Mouse (Mus musculus): ENCODE data around the gene Foxe1.

The Foxe1 gene

DNA sequence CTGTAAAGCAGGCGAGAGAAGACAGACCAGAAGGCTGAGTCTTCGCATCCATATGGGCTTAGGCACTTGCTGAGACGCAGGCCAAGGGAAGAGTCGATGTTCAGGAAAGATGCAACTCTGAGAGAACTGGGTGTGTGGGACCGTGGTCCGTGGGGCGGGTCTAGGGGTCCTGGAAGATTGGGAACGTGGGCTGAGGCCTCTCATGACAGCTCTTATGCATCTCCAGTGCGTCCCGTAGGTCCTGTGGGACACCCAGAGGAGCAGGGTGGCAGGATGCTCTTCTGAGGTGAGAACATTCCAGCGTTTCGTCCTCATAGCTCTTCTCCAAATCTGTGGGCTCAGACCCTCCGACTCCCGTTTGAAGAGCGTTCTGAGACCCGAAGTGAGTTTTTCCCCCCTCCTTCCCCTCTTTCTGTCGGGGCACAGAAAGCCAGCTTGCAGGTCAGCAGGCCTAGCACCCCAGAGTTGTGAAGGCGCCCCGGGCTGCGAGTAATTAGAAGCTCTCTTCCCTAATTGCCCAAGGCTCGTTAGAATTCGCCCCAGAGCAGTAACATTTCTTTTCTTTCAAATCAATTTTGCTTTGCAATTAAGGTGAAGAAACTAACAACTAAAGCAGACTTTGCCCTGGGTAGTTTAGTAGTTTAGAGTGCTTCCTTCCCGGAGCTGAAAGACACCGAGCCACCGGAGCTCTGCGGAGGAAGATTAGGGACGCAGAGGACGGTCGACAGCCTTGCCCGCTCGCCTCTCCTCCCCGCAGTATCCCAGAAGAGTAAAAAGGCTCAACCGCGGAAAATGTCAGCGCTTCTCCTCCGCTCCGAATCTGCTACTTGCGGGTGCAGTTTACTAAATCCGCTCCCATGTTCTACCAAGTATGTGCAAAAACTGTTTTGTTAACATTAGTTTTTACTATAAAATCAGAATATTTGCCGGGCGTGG, 4.4 kb downstream of the Foxe1 start:
- no peak for DNase-seq (ENCODE audit: low read depth)

DNA sequence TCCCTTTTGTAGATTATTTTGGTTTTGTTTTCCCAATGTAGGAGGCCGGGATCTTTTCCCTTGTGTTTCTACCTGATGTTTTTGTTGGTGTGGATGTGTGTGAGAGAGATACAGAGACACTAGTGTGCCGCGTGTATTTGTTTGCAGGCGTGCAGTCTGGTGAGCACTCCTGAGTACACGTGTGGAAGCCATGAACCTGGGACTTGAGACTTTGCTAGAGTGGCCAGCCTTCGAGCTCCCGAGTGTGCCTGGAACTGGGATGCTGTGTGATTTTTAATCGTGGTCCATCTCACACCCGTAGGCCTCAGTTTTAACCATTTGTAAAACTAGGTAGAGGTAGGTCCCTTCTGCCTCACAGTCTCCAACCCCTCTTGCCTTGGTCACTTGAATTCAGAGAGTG, 5.5 kb downstream of the Foxe1 start:
- DNase-seq (ENCODE audit: low read depth): no peak

DNA sequence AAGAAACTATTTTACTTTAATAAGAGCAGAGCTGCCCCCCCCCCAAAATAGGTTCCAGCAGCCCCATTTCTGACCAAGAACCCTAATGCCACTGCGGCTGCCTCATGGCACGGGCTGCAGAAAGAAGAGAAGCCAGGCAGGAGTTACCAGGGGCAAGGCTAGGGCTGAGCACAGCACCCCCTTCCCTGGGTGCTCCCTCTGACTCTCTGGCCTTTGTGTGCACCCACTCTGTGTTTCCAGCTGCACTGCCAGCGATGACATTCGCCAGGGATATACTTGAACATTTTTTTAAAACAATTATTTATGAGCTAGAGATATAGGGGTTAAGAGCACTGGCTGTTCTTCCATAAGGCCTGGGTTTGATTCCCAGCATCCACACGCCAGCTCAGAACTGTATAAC, 6.1 kb downstream of the Foxe1 start:
- DNase-seq (ENCODE audit: low read depth): no peak

DNA sequence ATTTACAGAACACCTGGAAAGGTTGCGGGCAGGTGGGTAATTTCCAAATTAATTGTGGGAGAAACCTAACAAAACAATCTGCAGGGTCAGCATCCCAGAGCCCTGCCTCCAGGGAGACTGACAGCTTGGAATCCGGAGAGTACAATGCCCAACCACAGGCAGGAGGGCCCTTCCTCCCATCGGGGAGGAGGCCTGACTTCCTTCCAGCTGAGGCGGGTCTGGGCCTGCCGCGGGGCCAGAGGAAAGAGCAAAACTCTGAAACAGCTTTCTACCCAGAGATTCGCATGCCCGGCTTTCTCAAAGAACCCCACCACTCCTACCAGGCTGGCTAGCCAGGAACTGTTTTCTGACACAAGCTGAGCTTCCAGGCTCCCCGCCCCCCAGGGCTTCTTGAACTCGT, 9.6 kb downstream of the Foxe1 start:
- no peak for DNase-seq (ENCODE audit: low read depth)

DNA sequence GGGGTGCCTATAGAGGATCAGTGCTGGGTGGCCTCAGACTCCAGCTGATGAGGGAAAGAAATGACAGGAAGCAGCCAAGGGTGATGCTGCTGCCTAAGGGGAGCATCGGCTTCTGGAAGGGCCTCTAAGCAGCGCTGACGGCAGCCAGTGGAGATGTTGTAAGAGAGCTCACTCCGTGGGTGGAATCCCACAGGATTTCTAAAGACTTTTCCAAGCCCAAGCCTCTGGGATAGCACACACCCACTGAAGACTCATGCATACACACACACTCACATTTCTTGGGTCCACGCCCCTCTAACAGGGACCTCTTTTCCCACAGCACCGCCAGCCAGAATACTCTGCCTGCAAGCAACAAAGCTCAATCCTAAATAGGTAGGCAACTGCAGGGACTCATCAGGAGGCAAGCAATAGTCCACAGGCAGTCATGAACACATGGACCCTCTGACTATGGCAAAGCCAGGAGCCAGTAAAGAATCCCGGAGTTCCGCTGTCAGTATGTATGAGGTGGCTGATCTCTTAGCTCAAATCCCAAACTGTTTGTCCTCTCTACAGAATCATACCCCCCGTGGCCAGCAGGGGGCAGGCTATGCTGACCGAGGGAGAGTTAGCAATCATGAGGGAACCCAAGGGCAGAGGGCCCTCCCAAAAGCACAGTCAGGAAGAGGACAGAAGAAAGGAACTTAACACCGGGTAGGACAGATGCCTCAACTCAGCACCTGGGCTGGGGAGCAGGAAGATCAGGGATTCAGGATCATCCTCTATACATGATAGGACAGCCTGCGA, 13.1 kb downstream of the Foxe1 start:
- peak; percentile 50 for DNase-seq (ENCODE audit: low read depth)

DNA sequence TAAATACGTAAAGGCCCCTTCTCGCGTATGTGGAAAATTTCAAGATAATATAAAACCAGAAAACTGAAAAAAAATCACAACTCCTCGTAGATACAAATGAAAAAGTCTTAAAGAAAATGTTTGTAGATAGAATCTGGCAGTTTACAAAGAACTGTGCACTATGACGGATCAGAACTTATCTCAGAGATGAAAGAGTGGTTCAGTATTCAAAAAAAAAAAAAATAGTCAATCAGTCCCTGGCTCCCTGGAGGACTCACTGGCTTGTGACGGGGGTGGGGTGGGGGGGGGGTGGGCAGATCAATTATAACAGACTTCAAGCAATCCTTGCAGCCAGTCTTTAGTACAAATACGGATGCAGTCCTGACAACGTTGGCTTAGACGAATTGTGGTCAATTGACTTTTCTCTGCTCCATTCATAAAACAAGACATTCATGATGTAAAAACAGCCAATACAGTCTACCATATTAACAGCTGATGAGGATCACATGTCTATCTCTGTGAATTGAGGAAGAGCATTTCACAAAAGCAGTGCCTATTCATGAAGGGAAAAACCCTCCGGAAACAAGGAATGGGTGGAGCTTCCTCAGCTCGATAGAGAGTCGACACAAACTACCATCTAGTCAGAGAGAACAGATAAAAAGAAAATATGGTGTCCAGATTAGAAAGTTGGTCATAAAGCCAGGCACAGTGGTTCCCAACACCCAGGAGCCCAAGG, 16.3 kb downstream of the Foxe1 start:
- no peak for DNase-seq (ENCODE audit: low read depth)

DNA sequence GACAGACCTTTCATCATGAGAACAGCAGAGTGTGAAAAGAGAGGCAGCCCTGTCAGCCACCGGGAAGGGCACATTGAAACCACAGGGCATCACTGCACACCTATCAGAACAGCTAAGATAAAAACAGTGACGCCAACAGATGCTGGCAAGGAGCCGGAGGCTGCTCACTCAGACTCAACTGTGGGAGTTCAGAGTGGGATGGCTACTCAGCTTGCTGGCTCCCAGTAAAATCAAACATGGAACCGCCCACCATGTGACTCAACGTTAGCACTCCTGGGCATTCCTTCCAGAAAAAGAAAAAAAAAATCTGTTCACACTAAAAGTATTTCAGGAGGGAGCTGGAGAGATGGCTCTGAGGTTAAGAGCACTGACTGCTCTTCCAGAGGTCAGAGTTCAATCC, 17.8 kb downstream of the Foxe1 start:
- no peak for DNase-seq (ENCODE audit: low read depth)

DNA sequence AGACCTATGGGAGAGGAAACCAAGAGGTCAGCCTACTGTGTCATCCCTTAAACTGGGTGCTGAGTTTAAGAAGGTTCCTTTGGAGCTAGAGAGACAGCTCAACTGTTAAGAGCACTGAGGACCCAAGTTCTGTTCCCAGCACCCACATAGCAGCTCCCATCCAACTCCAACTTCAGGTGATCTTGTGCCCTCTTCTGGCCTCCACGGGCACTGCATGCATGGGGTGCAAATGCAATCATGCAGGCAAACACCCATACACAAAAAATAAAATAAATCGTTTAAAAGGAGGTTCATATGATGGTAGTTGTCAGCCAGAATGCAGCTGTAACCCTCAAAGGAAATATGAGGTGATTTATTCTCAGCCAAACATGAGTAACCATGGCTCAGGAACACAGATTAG, 21.0 kb downstream of the Foxe1 start:
- DNase-seq (ENCODE audit: low read depth): no peak

DNA sequence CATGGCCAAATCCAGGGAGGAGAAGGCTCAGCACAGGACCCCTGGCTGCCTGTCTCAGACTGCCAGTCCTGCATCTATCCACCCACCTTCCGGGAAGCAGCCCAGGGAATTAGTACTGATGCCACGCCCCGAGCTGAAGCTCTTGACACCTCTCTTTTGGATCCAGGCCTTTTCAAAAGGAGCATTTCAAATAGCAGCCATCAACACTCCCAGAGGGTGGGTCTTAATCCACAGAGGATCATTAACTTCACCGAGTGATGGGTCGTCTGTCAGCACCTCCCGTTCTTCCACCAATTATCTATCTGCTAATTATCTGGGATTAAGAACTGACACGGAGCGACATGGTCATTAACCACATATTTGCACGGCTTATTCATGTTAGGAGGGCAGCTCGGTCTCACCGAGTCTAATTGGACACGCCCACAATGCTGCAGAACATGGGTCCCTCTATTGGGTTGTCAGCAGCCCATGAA, 24.1 kb downstream of the Foxe1 start:
- no peak for DNase-seq (ENCODE audit: low read depth)

DNA sequence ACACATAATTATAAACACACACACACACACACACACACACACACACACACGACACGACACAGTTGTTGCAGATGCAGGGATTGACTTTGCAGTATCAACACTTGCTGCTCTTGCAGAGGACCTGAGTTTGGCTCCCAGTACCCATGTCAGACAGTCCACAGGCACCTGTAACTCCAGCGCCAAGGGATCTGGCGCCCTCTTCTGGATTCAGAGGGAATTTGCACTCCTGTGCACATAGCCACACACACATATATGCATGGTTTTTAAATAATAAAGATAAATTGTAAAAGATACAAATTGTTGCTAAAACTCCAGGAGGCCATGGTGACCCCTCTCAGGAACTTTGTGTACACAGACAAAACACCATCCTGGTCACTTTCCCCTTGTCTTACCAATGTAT, 25.7 kb downstream of the Foxe1 start:
- DNase-seq (ENCODE audit: low read depth): no peak

DNA sequence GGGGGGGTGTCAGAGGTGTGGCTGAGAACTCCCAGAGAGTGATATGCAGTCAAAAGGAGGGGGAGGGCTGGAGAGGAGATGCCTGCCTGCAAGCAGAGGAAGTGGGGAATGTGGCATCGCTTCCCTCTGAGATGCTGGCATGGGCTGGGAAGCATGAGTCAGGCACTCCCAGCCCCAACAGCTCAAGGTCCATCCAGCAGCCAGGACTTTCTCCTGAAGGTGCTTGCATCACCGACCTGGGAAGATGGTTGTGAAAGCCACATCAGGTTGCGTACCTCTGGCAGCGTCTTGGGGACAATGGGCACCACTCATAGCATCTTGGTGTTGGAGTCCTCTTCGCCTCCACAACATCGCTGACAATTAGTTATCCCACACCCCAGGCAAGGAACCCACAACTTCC, 27.0 kb downstream of the Foxe1 start:
- no peak for DNase-seq (ENCODE audit: low read depth)

DNA sequence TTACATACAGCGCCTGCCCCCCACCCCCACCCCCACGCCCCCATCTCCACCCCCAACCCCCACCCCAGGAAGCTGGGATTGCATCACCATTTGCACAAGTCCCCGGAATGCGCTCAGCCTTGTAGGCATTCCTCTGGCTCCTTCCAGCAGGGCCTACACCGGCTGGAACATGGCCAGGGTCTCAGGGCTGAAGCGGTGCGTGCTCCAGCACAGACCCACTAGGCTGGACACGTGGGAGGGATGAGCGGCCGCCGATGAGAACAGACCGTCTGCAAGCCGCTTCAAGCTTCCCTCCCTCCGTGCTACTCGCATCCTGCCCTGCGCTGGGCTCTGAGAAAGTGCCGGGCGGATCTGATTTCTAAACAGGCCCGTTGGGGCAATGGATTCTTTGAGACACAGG, 27.6 kb downstream of the Foxe1 start:
- no peak for DNase-seq (ENCODE audit: low read depth)

DNA sequence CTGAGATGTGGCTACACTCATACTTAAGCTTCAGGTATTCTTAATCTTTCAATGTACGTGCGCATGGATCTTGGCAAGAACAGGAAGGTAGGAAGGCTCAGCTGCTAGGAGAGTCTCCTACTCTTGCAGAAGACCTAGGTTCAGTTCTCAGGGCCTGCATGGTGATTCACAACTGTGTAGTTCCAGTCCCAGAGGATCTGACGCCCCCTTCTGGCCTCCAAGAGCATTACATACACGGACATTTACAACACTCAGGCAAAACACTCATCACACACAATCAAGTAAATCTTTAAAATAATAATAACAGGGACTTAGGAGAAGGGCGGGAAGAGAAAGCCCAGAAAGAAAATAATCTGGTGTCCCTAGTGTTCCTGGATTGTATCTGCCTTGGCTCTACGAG, 31.0 kb downstream of the Foxe1 start:
- DNase-seq (ENCODE audit: low read depth): no peak

DNA sequence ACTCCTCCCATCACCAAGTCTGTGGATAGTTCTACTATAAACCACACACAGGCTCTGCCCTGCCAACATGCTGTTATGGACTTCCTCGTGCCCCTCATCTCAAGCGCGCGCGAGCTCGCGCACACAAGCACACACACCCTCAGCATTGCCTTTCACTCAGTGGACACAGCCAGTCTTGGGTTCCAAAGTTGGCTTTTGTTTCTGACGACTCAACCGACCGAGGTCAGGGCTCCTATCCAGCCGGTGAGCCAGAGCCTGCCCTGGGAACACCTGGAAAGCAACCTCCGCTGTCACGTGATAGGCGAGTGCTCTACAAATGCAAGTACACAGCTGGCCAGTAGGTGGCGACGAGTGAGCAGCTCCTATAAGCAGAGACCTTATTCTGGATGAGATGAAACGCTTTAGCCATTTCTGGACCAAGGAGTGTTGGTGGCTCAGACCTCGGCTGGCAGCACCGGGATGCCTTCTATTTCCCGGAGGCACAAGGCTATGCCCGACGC, 31.5 kb downstream of the Foxe1 start:
- peak; percentile 69 for DNase-seq (ENCODE audit: low read depth)

DNA sequence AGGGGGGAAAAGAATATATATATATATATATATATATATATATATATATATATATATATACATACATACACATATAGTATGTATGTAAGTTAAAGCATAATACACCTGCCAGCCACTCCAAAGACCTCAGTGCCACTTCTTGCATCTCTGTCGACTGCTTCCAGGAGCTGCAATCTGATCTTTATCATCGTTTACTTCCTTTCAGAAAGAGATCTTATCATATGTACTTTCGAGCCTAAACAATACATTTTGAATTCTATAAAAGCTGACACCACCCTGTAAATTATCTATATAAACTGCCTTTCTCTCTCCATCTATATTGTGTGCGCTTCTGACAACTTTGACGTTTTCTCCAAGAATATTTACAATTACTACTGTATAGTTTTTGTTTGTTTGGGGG, 45.1 kb downstream of the Foxe1 start:
- DNase-seq (ENCODE audit: low read depth): no peak

DNA sequence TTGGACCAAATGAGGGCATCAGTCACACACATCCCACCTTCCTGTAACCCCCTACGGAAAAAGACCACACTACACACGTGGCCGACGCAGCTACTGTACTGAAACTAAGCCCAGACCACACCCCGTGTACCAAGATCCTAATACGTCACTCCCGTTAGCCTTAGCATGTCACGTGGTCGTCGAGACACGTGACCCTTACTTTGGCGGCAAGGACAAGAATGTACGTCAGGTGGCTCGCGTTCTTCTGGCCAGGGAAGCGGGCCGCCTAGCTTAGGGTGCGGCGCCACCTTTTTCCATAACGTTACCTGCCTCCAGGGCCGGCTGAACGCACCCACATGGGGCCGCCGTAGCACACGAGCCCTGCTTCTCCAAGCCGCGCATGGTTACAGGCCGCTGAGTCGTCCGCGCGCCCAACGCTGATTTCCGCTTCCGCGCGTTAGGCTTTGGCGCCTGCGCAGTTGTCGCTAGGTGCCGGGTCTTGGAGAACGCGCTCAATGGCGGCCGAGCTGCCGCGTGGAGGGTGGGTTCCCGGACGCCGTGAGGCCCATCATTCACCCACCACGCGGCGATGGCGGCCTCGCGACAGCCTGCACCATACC, 45.7 kb downstream of the Foxe1 start, which contains the start of gene Trmo:
Trmo (minus strand) TSS at position 425 of the 599 bp plus-strand sequence.
- peak; percentile 96 for DNase-seq (ENCODE audit: low read depth)

DNA sequence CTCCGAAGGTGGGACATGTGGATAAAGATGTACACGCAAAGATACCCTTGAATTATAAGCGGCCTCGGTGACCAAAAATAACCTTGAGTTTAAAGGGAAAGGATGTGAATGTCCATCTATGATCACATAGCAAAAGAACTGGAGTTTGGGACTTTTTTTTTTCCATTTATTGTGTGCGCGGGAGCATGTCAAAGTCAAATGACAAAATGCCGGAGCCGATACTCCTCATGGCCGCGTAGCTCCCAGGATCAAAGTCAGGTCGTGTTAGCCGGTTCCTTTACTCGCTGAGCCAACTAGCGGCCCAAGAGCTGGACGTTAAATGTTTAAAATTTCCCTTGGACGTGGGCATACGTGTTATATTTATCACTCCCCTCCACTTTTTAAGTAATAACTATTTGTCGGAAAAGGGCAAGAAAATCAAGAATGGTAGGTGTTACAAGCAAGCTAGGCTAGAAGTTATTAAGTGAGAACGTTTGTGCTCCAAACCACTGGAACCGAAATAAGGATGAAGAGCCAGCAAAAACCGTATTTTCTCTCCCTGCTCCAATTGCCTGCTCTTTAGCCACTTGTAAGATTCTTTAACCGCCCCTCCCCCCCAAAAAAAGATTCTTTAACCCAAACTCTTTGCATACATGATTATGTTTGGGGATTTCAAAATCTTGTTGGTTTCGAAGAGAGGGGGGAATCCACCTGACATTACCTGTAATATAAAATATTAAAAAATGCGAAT, 46.4 kb downstream of the Foxe1 start:
- no peak for DNase-seq (ENCODE audit: low read depth)

DNA sequence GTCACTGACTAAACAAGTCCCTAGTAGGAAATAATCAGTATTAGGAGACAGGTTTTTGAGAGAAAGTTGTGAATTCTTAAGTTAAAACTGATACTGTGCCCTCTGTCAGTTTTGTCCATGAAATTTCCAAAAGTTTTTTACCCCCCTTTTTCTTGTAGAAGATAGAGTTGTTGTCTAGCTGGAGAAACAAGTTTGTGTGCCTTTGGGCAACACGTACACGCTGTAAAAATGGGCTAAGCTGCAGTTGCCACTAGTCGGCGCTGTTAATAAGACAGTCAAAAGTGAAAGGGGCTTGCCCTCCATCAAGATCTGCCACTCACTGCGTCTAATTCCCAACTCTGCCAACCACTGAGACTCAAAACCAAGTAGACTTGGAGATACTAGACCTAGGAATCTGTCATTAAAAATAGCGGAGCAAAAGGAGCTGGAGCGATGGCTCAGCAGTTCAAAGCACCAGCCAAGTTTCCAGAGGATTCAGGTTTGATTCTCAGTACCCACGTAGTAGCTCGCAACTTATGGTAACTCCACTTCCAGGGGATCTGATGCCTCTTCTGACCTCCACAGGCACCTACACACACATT, 47.1 kb downstream of the Foxe1 start:
- peak; percentile 96 for DNase-seq (ENCODE audit: low read depth)

DNA sequence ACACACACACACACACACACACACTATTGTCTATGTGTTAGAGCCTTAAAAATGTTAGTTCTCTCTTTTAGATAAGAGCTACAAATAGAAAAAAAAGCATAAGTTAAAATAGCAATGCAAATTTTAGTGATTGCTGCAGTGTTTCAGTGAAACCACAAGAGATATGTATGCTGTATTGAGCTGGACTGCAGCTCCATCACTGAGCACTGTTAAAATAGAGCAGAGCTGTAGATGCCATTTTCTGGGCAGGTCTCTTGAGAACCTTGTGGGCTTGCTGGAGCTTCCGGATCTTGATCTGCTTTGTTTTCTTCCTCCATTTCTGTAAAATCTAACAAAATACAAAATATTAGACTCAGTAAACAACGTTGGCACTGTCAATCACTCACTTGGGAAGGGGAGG, 51.0 kb downstream of the Foxe1 start:
- DNase-seq (ENCODE audit: low read depth): no peak

DNA sequence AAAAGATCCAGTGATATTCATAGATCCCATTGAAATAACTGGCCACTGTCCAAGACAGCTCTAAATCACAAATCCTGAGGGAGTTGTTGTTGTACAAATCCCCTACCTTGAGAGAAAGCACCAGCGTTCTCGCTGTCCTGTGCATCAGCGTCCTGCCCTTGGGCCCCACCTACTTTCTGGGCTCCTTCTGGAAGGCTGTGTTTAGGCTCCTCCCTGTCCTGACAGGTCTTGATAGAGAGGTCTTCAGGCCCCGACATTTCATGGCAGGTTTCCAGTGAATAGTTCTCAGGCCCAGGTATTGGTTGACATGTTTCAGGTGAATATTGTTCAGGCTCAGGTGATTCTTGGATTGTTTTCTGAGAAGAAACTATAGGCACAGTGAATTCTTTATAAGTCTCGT, 52.3 kb downstream of the Foxe1 start:
- peak; percentile 79 for DNase-seq (ENCODE audit: low read depth)
